12 mouse cellular contexts compared by ENCODE assay signal in genomic region chr2:35854877-35855276, GRCm38 (mm10).
A peak's percentile ranks its signal among the peaks of the same experiment; 100 is the strongest.
DNase-seq lines count a peak whose midpoint lies in the region; TF ChIP-seq lines count a peak whose summit lies in the region.
"Had no signal": no experiment of that assay in that cellular context is flagged by ENCODE, and none has a peak within 500 bp of the region (broad histone marks: within the 10 kb centered on the region; RNA-seq: fewer than 3 reads in every experiment).

No protein-coding gene starts in this region.

- peaks cover 26% of the 10 kb centered on the region for H3K27me3 ChIP-seq in E14TG2a.4 (ENCODE audit: insufficient read depth, low read length)
- H3K27me3 ChIP-seq: Patski had no signal

- H3K9me3 ChIP-seq in E14TG2a.4 (ENCODE audit: low read length) = no peaks in the 10 kb centered on the region
- H3K9me3 ChIP-seq: embryonic facial prominence, embryonic 12.5 days had no signal

- peaks cover 31% of the 10 kb centered on the region for H3K4me1 ChIP-seq in E14TG2a.4 (replicated peaks; ENCODE audit: low read depth, low read length)

- peak; percentile 19 for TF ChIP-seq CTCF in left cerebral cortex, adult 2 months (IDR thresholded peaks at IDR 0.05)
- TF ChIP-seq CTCF in E14TG2a.4 (conservative IDR thresholded peaks at IDR 0.05; ENCODE audit: low read length) = peak; percentile 31

- no peaks in the 10 kb centered on the region for H3K36me3 ChIP-seq in E14TG2a.4 (ENCODE audit: insufficient read depth, low read length)
- H3K36me3 ChIP-seq: embryonic facial prominence, embryonic 12.5 days had no signal

- H3K27ac ChIP-seq in left cerebral cortex, adult 2 months = no peak overlapping the region
- H3K27ac ChIP-seq: embryonic facial prominence, embryonic 12.5 days had no signal

- no peak overlapping the region for H3K4me3 ChIP-seq in left cerebral cortex, adult 2 months
- no peak overlapping the region for H3K4me3 ChIP-seq in E14TG2a.4 (replicated peaks; ENCODE audit: low read length)
- H3K4me3 ChIP-seq: embryonic facial prominence, embryonic 12.5 days had no signal

- intact Hi-C loops in left cerebral cortex, adult 2 months (cut with DNase I) = no loop called here
- intact Hi-C loops in left cerebral cortex, postnatal 36 days (cut with DNase I) = no loop called here

- DNase-seq in left cerebral cortex, adult 2 months (ENCODE audit: extremely low spot score in 1 of 2, low spot score in 2 of 2) = no peak
- DNase-seq in left cerebral cortex, postnatal 36 days (ENCODE audit: low spot score in 2 of 2) = no peak
- peak; percentile 24 for DNase-seq in c-Kit-positive CD71-negative TER-119-negative erythroid progenitor cells, embryonic 14.5 days (ENCODE audit: low read depth)
- DNase-seq in retina, embryonic 14.5 days (ENCODE audit: low spot score) = peak; percentile 61
- no peak for DNase-seq in MN1 (ENCODE audit: low spot score)
- DNase-seq in right cerebral cortex, postnatal 14 days = no peak
- no peak for DNase-seq in adrenal gland, adult 8-10 months
- DNase-seq: kidney, adult 8-10 months; right cerebral cortex, postnatal 4 days had no signal

Comparison
In these comparisons a context has a peak if more than half of its experiments do, and no peak if none do; other contexts are left out.
1. DNase-seq: peak in c-Kit-positive CD71-negative TER-119-negative erythroid progenitor cells, embryonic 14.5 days (single experiment) and retina, embryonic 14.5 days (single experiment); none in left cerebral cortex, adult 2 months (0 of 2), left cerebral cortex, postnatal 36 days (0 of 2), MN1 (single experiment), right cerebral cortex, postnatal 14 days (single experiment) and adrenal gland, adult 8-10 months (single experiment).